Mouse (Mus musculus) megakaryocyte, embryonic 14.5 days (primary cell): ENCODE measurements around the gene H2-T3.
"Not testable (repeated sequence)": the region's sequence is repeated elsewhere in the genome, so short reads cannot be mapped to it uniquely, and the experiment has no call there.

Source experiments
- FLI1 ChIP-seq: IDR thresholded peaks from 2 replicates; pipeline ENCODE4 v1.6.1; 2012; ENCODE audit warnings: low read length, inconsistent platforms, mixed read lengths
- GATA1 ChIP-seq: IDR thresholded peaks from 3 replicates; pipeline ENCODE4 v1.6.1; 2012; ENCODE audit warnings: mixed read lengths, low read length, inconsistent platforms, borderline replicate concordance

DNA sequence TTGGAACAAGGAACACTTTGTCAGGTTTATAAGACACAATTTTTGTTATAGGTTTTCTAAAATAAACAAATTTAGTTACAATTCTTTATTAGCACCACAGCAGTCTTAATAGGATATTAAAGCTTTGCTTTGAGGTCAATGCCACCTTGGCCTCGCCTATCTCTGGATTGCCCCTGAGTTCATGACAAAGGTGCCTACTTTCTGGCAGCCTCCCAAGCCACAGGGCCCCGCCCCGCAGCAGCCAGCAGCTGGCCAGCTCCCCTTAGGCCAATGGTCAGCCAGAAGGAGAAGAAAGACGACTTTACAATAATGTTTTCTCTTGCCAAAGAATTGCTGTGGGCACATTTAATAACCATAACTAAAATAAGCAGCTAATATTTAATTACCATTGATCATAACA lies 38.9 kb downstream of the H2-T3 start:
- TF ChIP-seq GATA1, FLI1: not testable (repeated sequence)
